Mouse (Mus musculus): ENCODE data around the gene Brip1.

DNA sequence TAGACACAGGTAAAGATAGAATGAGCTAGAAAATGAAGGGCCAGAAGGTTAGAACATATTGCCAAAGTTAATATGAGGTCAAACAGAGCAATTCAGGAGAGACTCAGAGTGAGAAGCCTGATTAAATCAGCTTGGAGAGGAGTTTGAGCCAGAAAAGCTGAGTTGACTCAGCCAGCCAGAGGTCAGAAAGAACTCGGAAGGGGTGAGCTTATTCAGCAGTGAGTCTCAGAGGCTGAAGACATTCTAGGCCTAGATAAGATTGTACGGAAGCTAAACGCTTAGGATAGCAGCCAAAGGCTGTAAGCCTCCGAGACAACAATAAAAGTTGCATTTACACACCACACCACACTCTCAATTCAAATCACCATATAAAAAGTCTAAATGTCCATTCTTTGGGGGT is 141.9 kb downstream of the Brip1 start:
- TF ChIP-seq POLR2A (IDR thresholded peaks at IDR 0.05; ENCODE audit: control insufficient read depth, low read depth, low read length): no peak
- TF ChIP-seq CTCF (IDR thresholded peaks at IDR 0.05; ENCODE audit: control insufficient read depth, insufficient read depth, insufficient replicate concordance, low read depth, low read length): no peak
